Mouse (Mus musculus) forebrain, embryonic 14.5 days (tissue): ENCODE data around the gene Gpcpd1. TPM values are rescaled to one million over a fixed set of nuclear protein-coding genes. Genes with fewer than 3 reads are reported as not detected.

Experiments
- ATAC-seq: fragments of 200-750 bp; cut with Nextera tagmentation; 2 replicates; pipeline ENCODE4 v1.8.0; 2017; ENCODE audit warnings: mild to moderate bottlenecking, moderate library complexity
- DNase-seq: peaks from one replicate; pipeline ENCODE4 v3.0.0-alpha.2; 2015; ENCODE audit warnings: low spot score
- H3K27ac ChIP-seq: fragments of 300-500 bp; sonication (generic); 2 replicates; pipeline ENCODE4 v1.5.1; 2014; ENCODE audit warnings: low read depth, mild to moderate bottlenecking, control low read depth, low read length, moderate library complexity
- H3K27me3 ChIP-seq: fragments of 300-500 bp; sonication (generic); replicated peaks from 2 replicates; pipeline ENCODE4 v1.6.1; 2014; ENCODE audit warnings: low read length, control low read depth, mixed read lengths; ENCODE audit not compliant: control insufficient read depth, insufficient read depth
- H3K36me3 ChIP-seq: fragments of 300-500 bp; sonication (generic); 2 replicates; pipeline ENCODE4 v1.6.1; 2014; ENCODE audit warnings: low read length, control low read depth; ENCODE audit not compliant: control insufficient read depth, insufficient read depth
- H3K4me1 ChIP-seq: fragments of 300-500 bp; sonication (generic); 2 replicates; pipeline ENCODE4 v1.6.1; 2014; ENCODE audit warnings: antibody characterized with exemption, low read length, control low read depth; ENCODE audit not compliant: control insufficient read depth, insufficient read depth
- H3K4me2 ChIP-seq: fragments of 300-500 bp; sonication (generic); 2 replicates; pipeline ENCODE4 v1.6.1; 2014; ENCODE audit warnings: mild to moderate bottlenecking, control low read depth, low read length
- H3K4me3 ChIP-seq: fragments of 300-500 bp; sonication (generic); 2 replicates; pipeline ENCODE4 v1.5.1; 2014; ENCODE audit warnings: low read depth, low read length, control low read depth
- H3K9ac ChIP-seq: fragments of 300-500 bp; sonication (generic); 2 replicates; pipeline ENCODE4 v1.6.1; 2014; ENCODE audit warnings: mild to moderate bottlenecking, low read length, control low read depth, moderate library complexity
- H3K9me3 ChIP-seq: fragments of 300-500 bp; sonication (generic); replicated peaks from 2 replicates; pipeline ENCODE4 v1.6.1; 2016; ENCODE audit warnings: low read length, control low read depth, mixed read lengths; ENCODE audit not compliant: control insufficient read depth
- WGBS: fragments of 180-500 bp; shearing (Covaris S2); extraction: QIAGEN DNeasy Blood & Tissue Kit; methylation state at CpG from one replicate; pipeline ENCODE4 v1.1.7; 2014; 5-methylcytosine and 5-hydroxymethylcytosine counted together
- polyA plus RNA-seq: library from polyadenylated mRNA; unstranded; fragments of >200 nt; fragmentation: Nextera tagmentation; extraction: Ambion mirVana; gene quantifications from 2 replicates; pipeline ENCODE4 v1.2.1, GENCODE M21; 2014

Gene Gpcpd1
- polyA plus RNA-seq, 1 experiment from 2014 or later, result 67.0 TPM

DNA sequence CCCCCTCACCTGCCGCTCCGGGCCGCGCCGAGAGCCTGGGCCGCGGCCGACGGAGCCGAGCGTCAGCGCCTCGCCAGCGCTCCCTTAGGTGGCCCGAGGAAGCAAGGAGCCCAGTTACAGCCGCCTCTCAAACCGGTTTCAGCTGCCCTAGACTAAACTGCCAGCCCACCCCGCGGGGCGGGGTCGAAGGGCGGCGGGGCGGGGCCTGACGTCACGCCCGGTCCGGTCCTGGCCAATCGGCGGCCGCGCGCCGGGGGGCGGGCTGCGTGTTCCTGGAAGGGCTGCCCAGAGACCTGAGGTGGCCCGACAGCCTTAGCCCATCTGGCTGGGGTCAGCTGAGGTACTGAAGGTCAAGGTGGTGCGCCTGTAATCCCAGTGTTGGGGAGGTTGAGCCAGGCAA is 9.5 kb downstream of the Gpcpd1 start:
- H3K27ac ChIP-seq, result peak overlapping the region; percentile 99
- WGBS, result 1% methylated on average over 35 of the region's 38 CpGs
- H3K9ac ChIP-seq, result peak overlapping the region; percentile 95

DNA sequence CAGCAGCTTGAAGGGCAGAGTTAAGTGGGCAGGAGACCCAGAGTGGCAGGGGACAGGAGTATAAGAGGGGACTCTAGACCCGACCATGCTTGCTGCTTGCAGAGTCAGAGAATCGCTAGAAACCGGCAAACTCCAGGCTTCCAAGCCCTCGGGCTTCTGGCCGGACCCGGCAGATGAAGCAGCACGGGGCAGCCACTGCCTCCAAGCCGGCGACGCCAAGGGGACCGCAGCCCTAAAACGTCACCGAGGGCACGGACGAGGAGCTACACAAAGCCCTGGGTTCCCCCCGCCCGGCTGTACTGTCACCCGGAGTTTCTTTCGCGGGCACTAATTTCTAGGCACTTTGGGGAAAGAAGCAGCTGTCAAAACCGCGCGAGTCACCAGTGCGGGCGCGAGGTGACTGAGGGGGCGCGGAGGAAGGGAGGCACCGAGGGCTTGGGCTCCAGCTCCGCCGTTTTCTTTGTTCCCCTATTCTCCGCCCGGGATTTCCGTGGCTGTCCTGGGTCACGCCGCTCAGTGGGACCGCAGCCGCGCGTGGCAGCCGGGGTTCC is 10.0 kb downstream of the Gpcpd1 start:
- peak overlapping the region; percentile 62 for H3K4me2 ChIP-seq
- no peaks in the 10 kb centered on the region for H3K27me3 ChIP-seq
- peak; percentile 71 for ATAC-seq
- no peaks in the 10 kb centered on the region for H3K9me3 ChIP-seq
- 2% methylated on average over 38 of the region's 41 CpGs for WGBS
- peak; percentile 69 for DNase-seq
- H3K4me1 ChIP-seq, result peaks cover 24% of the 10 kb centered on the region
- H3K9ac ChIP-seq, result peak overlapping the region; percentile 95
- H3K4me3 ChIP-seq, result peak overlapping the region; percentile 84
- no peaks in the 10 kb centered on the region for H3K36me3 ChIP-seq
- peak overlapping the region; percentile 99 for H3K27ac ChIP-seq

More for the DNA sequence above, 9.5 kb downstream of the Gpcpd1 start:
- ATAC-seq (peak; percentile 95), DNase-seq (peak; percentile 95)
- Histone ChIP-seq H3K36me3 (no peaks in the 10 kb centered on the region), H3K4me1 (peaks cover 29% of the 10 kb centered on the region), H3K9me3 (no peaks in the 10 kb centered on the region), H3K27me3 (no peaks in the 10 kb centered on the region), H3K4me2 (peak overlapping the region; percentile 62), H3K4me3 (peak overlapping the region; percentile 84)

DNA sequence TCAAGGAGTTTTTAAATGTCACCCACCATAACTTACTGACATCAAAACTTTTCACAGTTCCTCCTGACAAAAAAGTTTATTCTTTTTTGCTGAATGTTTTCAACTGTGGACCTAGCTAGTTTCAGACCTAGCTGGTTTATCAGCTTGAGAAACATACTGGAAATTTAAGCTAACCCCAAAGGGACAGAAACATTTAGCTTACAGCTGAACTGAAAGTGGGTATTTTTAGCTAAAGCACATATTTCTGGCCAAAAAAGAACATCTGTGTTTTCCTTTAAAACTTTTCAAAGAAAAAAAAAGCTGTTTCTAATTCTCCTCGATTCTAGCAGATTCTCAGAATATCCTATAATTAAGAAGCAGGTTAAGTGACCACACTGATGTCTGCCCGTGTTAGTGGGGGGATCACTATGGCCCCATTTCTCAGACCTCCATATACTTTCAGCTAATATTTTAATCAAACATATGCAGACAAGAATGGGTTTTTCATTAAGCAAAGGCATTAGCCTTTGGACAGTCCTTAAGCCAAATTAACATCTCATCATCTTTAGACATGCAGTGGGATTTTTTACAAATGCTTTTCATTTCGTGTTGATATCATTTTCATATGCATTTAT is 10.9 kb downstream of the Gpcpd1 start:
- Histone ChIP-seq H3K27me3 (no peaks in the 10 kb centered on the region), H3K27ac (no peak overlapping the region), H3K4me3 (peak overlapping the region; percentile 84), H3K9ac (peak overlapping the region; percentile 95), H3K4me1 (peaks cover 16% of the 10 kb centered on the region), H3K9me3 (no peaks in the 10 kb centered on the region), H3K36me3 (peaks cover 2% of the 10 kb centered on the region; the same call in 1 of the 2 replicates), H3K4me2 (peak overlapping the region; percentile 62)
- ATAC-seq (no peak), DNase-seq (no peak)
- WGBS, result 44% methylated on average over 3 of the region's 3 CpGs

DNA sequence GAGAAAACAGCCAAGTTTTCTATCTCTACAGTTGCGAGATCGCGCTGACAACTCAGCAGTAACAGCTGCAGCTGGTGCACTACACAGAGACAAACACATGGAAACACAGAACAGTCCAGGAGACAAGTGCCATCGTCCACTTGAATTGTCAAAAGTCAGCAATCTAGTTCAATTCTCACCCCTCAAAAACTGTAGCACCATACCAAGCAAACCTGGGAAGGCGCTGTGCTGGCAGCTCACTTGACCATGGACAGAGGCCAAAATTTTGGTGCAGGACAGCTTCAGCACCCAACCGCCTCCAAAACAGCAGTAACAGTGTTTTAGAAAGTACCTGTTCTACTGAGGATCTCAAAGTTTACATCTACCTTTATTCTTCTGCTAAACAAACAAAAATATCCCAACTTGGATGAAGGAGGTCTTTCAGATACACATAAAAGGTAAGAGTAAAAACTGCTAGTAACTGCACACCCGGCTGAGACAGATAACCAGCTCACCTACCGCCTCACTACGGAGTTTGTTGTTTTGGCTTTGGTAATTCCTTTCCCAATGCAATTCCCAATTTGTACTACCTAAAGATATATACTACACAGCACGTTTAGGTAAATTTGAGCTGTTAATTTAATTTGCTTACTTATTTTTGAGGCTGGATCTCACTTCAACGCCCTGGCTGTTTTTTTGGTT is 11.6 kb downstream of the Gpcpd1 start:
- peaks cover 9% of the 10 kb centered on the region; the same call in 1 of the 2 replicates for H3K36me3 ChIP-seq
- DNase-seq (no peak), ATAC-seq (no peak)
- no peak overlapping the region for H3K27ac ChIP-seq
- no peaks in the 10 kb centered on the region for H3K27me3 ChIP-seq
- H3K4me1 ChIP-seq, result peaks cover 14% of the 10 kb centered on the region
- peak overlapping the region; percentile 13; the same call in 1 of the 2 replicates for H3K9ac ChIP-seq
- H3K9me3 ChIP-seq, result no peaks in the 10 kb centered on the region
- H3K4me2 ChIP-seq, result peak overlapping the region; percentile 62
- 83% methylated on average over 11 of the region's 11 CpGs for WGBS
- no peak overlapping the region; the same call in 1 of the 2 replicates for H3K4me3 ChIP-seq

DNA sequence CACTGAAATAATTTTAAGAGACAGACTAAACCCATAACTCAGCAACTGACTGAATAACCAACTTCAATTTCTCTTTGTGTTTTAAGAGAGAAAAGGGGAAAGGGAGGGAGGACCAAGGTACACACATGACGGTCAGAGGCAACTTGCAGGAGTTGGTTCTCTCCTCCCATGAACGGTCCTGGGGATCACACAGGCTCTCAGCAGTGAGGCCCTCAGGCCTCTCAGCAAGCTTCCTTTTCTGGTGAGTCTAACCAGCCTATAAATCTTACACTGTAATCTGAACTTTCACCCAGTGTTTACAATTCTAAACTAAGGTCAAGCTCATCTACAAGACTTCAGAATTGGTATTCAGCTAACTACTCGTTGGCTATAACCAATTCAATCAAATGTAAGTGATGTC is 12.3 kb downstream of the Gpcpd1 start:
- no peak overlapping the region for H3K4me3 ChIP-seq
- peaks cover 14% of the 10 kb centered on the region for H3K4me1 ChIP-seq
- ATAC-seq, result no peak

DNA sequence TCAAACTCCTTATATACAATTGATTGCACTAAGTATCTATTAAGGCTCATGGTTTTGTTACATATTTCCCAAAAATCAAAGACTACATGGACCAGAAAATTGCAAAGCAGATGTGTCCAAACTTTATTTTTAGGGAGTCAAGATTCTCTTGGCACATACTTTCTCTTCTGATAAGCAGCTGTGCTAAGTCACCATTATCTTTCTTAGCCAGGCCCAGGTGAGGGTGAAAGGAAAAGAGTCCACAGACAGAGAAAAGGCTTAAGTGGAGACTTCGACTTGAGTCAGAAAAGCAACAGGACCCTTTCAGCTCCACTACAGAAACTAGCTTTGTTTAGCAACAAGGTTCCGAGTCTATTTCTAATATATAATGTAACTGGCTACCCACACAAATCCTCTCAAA is 14.2 kb downstream of the Gpcpd1 start:
- Histone ChIP-seq H3K27me3 (no peaks in the 10 kb centered on the region), H3K36me3 (peaks cover 26% of the 10 kb centered on the region), H3K9ac (no peak overlapping the region), H3K27ac (no peak overlapping the region), H3K4me1 (peaks cover 14% of the 10 kb centered on the region), H3K9me3 (no peaks in the 10 kb centered on the region), H3K4me2 (no peak overlapping the region), H3K4me3 (no peak overlapping the region)
- 97% methylated on average over 2 of the region's 2 CpGs for WGBS
- ATAC-seq (no peak), DNase-seq (no peak)

More for the DNA sequence above, 12.3 kb downstream of the Gpcpd1 start:
- Histone ChIP-seq H3K27me3 (no peaks in the 10 kb centered on the region), H3K9ac (no peak overlapping the region), H3K27ac (no peak overlapping the region), H3K4me2 (peak overlapping the region; percentile 62; the same call in 1 of the 2 replicates), H3K36me3 (peaks cover 16% of the 10 kb centered on the region; the same call in 1 of the 2 replicates), H3K9me3 (no peaks in the 10 kb centered on the region)
- DNase-seq, result no peak
- WGBS, result 74% methylated on average over 3 of the region's 3 CpGs

DNA sequence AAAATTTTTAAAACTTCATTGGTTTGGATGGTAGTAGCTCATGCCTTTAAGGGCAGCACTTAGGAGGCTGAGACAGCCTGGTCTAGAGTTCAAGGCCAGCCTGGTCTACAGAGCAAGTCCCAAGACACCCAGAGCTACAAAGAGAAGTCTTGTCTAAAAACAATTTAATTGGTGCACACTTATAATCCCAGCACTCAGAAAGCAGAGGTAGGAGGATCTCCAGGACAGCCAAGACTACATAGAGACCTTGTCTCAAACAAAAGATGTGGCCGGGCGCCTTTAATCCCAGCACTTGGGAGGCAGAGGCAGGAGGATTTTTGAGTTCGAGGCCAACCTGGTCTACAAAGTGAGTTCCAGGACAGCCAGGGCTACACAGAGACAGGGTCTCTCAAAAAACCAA is 14.9 kb downstream of the Gpcpd1 start:
- Histone ChIP-seq H3K9ac (no peak overlapping the region), H3K4me1 (peaks cover 14% of the 10 kb centered on the region), H3K36me3 (peaks cover 30% of the 10 kb centered on the region), H3K27ac (no peak overlapping the region), H3K9me3 (no peaks in the 10 kb centered on the region), H3K4me3 (no peak overlapping the region), H3K27me3 (no peaks in the 10 kb centered on the region), H3K4me2 (no peak overlapping the region)
- ATAC-seq (no peak), DNase-seq (no peak)
- WGBS, result 97% methylated on average over 3 of the region's 3 CpGs

DNA sequence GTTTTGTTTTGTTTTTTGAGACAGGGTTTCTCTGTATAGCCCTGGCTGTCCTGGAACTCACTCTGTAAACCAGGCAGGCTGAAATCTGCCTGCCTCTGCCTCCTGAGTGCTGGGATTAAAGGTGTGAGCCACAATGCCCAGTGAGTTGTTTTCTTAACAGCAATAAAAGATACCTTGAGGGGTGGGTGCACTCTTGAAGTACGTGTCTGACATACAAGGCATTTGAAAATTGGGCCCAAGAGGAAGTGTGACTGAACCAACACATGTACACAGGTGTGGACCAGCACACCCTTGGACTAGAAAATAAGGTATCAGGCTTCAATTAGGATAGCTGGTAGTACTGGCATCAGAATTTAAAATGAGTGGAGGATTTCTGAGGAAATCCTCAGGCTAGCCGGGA is 16.2 kb downstream of the Gpcpd1 start:
- DNase-seq (no peak), ATAC-seq (no peak)
- Histone ChIP-seq H3K27ac (no peak overlapping the region), H3K4me1 (peaks cover 12% of the 10 kb centered on the region), H3K9ac (no peak overlapping the region), H3K36me3 (peaks cover 43% of the 10 kb centered on the region), H3K27me3 (no peaks in the 10 kb centered on the region), H3K4me2 (no peak overlapping the region), H3K9me3 (no peaks in the 10 kb centered on the region), H3K4me3 (no peak overlapping the region)
- 95% methylated on average over 2 of the region's 2 CpGs for WGBS

DNA sequence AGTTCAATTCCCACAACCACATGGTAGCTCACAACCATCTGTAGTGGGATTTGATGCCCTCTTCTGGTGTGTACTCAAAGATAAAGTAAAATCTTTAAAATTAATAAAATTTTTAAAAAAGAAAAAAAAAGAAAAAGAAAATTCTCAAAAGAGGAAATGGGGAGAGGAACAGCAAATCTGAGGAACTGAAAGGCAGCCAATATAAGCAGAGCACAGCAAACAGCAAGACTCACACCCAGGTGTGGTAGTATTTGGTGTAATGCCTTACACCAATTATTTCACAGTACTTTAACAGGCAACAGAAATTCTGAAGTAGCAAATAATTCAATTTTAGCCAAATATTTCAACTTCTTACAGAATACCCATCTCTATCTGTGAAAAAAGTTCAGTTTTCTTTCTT is 16.7 kb downstream of the Gpcpd1 start:
- DNase-seq, result no peak
- Histone ChIP-seq H3K4me3 (no peak overlapping the region), H3K4me1 (peaks cover 8% of the 10 kb centered on the region), H3K9me3 (no peaks in the 10 kb centered on the region), H3K9ac (no peak overlapping the region), H3K4me2 (no peak overlapping the region), H3K27ac (no peak overlapping the region), H3K27me3 (no peaks in the 10 kb centered on the region), H3K36me3 (peaks cover 48% of the 10 kb centered on the region)
- ATAC-seq, result no peak
